Mouse (Mus musculus): ENCODE data around the gene Mdm2. TPM values are rescaled to one million over a fixed set of nuclear protein-coding genes. Genes with fewer than 3 reads are reported as not detected.

Gene Mdm2
- 55.6 TPM for polyA plus RNA-seq (2014; fragmentation: Illumina TruSeq; extraction: RNeasy Lipid Tissue Mini Kit (QIAGEN cat#74804); ENCODE audit: low read depth, low replicate concordance)

GRCm38 (mm10) chr10:117710604-117711141 is at the start of gene Mdm2:
Mdm2 (minus strand) TSS chr10:117710758.

GRCm38 (mm10) chr10:117746297-117746883 is 35.8 kb upstream of the Mdm2 start, which contains the start of gene Slc35e3:
Slc35e3 (minus strand) TSS chr10:117746365.

Other genes starting within 250 kb of the Mdm2 start
- gene Cpm, start 81.3 kb downstream of the Mdm2 start, polyA plus RNA-seq (2014; fragmentation: Illumina TruSeq; extraction: RNeasy Lipid Tissue Mini Kit (QIAGEN cat#74804); ENCODE audit: low read depth, low replicate concordance): 36.1 TPM
- 18.9 TPM for gene Slc35e3, start 35.6 kb upstream of the Mdm2 start, polyA plus RNA-seq (2014; fragmentation: Illumina TruSeq; extraction: RNeasy Lipid Tissue Mini Kit (QIAGEN cat#74804); ENCODE audit: low read depth, low replicate concordance)
- 35.0 TPM for gene Nup107, start 81.9 kb upstream of the Mdm2 start, polyA plus RNA-seq (2014; fragmentation: Illumina TruSeq; extraction: RNeasy Lipid Tissue Mini Kit (QIAGEN cat#74804); ENCODE audit: low read depth, low replicate concordance)
- 418 TPM for gene Rap1b, start 135.3 kb upstream of the Mdm2 start, polyA plus RNA-seq (2014; fragmentation: Illumina TruSeq; extraction: RNeasy Lipid Tissue Mini Kit (QIAGEN cat#74804); ENCODE audit: low read depth, low replicate concordance)

Measured in sigmoid colon, adult 10 weeks (tissue).